Mouse (Mus musculus): ENCODE data around the gene Gpd2.

DNA sequence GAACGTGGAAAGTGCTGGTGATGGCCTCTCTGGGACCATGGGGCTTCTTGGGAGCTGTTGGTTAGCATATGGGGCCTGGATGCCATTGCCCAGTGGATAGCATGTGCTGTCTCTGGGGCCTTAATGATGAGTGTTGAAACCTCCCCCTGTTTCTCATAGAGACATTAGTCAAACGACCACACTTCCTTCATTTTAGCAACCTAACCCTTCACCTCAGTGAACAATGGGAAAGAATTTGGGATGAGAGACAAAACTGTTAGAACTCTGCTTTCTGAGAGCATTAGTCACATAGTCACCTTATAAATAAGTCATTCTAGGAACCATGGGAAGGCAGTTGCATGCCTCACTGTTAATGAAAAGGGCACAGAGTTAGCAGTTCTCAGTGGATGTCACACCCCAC lies 1.9 kb downstream of the Gpd2 start:
- no peak for TF ChIP-seq CTCF (IDR thresholded peaks at IDR 0.05; ENCODE audit: extremely low read depth, insufficient read length, insufficient replicate concordance, low read depth, low read length)
- no peak for TF ChIP-seq POLR2A (IDR thresholded peaks at IDR 0.05; ENCODE audit: low read depth, low read length)

Measured in small intestine, adult 2 months (tissue).